Mouse (Mus musculus) thymus, adult 2 months (tissue): ENCODE data around the gene Paf1. TPM values are rescaled to one million over a fixed set of nuclear protein-coding genes. Genes with fewer than 3 reads are reported as not detected.
A peak's percentile ranks its signal among the peaks of the same experiment; 100 is the strongest.

Experiments
- DNase-seq: peaks from one replicate; pipeline ENCODE4 v3.0.0; 2021
- H3K27ac ChIP-seq: fragments of 200-500 bp; 2 replicates; pipeline ENCODE4 v1.5.1; 2012; ENCODE audit warnings: low read length, control low read depth; ENCODE audit not compliant: control insufficient read depth, insufficient read depth
- H3K27me3 ChIP-seq: fragments of 200-500 bp; 2 replicates; pipeline ENCODE4 v1.6.1; 2012; ENCODE audit warnings: mild to moderate bottlenecking, low read length, moderate library complexity, mixed read lengths; ENCODE audit not compliant: control insufficient read depth, insufficient read depth
- H3K36me3 ChIP-seq: fragments of 200-500 bp; 2 replicates; pipeline ENCODE4 v1.6.1; 2012; ENCODE audit warnings: mild to moderate bottlenecking, low read length, moderate library complexity; ENCODE audit not compliant: control insufficient read depth, insufficient read depth
- H3K4me1 ChIP-seq: fragments of 200-500 bp; replicated peaks from 2 replicates; pipeline ENCODE4 v1.6.1; 2012; ENCODE audit warnings: low read length; ENCODE audit not compliant: control insufficient read depth, insufficient read depth
- H3K4me3 ChIP-seq: fragments of 200-500 bp; 2 replicates; pipeline ENCODE4 v1.5.1; 2012; ENCODE audit warnings: mild to moderate bottlenecking, low read length, control low read depth, moderate library complexity; ENCODE audit not compliant: control insufficient read depth, insufficient read depth
- CTCF ChIP-seq: fragments of 200-500 bp; IDR thresholded peaks from 2 replicates; pipeline ENCODE4 v1.5.1; 2012; ENCODE audit warnings: mild to moderate bottlenecking, control low read depth, low read length, moderate library complexity, borderline replicate concordance; ENCODE audit not compliant: control insufficient read depth, poor library complexity, insufficient read depth; ENCODE audit errors: extremely low read depth
- POLR2A ChIP-seq: fragments of 200-500 bp; IDR thresholded peaks from 2 replicates; pipeline ENCODE4 v1.6.1; 2012; ENCODE audit warnings: mild to moderate bottlenecking, low read length, control low read depth, moderate library complexity; ENCODE audit not compliant: control insufficient read depth, poor library complexity, insufficient read depth; ENCODE audit errors: extremely low read depth
- WGBS: fragments of 180-500 bp; shearing (Covaris S2); methylation state at CpG from one replicate; pipeline ENCODE4 v1.1.7; 2018; 5-methylcytosine and 5-hydroxymethylcytosine counted together
- polyA plus RNA-seq: library from polyadenylated mRNA; depleted of rRNA; stranded (reverse); fragments of >200 nt; gene quantifications from 2 replicates; pipeline ENCODE4 v1.2.3, GENCODE M21; 2012

Gene Paf1
- polyA plus RNA-seq, 1 experiment = 146 TPM

- Histone ChIP-seq H3K4me3 (no peak overlapping the region), H3K27ac (no peak overlapping the region), H3K4me1 (peaks cover 16% of the 10 kb centered on the region), H3K36me3 (peaks cover 12% of the 10 kb centered on the region), H3K27me3 (no peaks in the 10 kb centered on the region)
- 96% methylated on average over 2 of the region's 2 CpGs for WGBS
- DNase-seq = no peak
- TF ChIP-seq POLR2A (no peak), CTCF (no peak)
Measured at GRCm38 (mm10) chr7:28353267-28353666, 39.5 kb upstream of the Paf1 start.

GRCm38 (mm10) chr7:28354113-28354581 lies 38.6 kb upstream of the Paf1 start:
- no peak overlapping the region for H3K4me3 ChIP-seq
- DNase-seq = no peak
- 91% methylated on average over 3 of the region's 3 CpGs for WGBS
- no peaks in the 10 kb centered on the region for H3K27me3 ChIP-seq
- H3K27ac ChIP-seq = no peak overlapping the region
- peaks cover 12% of the 10 kb centered on the region for H3K36me3 ChIP-seq
- H3K4me1 ChIP-seq = peaks cover 16% of the 10 kb centered on the region
- TF ChIP-seq POLR2A = no peak
- TF ChIP-seq CTCF = no peak

DNA sequence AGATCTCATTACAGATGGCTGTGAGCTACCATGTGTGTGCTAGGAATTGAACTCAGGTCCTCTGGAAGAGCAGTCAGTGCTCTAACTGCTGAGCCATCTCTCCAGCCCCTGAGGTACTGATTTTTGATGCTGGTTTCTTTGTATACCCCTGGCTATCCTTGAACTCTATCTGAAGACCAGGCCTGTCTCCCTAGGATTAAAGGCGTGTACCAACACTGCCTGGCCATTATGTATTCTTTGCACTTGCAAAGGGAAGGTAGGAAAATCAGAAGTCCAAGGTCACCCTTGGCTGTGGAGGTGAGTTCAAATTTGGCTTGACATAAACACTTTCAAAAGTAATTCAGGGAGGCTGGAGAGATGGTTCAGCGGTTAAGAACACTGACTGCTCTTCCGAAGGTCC lies 38.2 kb upstream of the Paf1 start:
- 98% methylated on average over 3 of the region's 3 CpGs for WGBS
- no peak for TF ChIP-seq CTCF
- TF ChIP-seq POLR2A = no peak

DNA sequence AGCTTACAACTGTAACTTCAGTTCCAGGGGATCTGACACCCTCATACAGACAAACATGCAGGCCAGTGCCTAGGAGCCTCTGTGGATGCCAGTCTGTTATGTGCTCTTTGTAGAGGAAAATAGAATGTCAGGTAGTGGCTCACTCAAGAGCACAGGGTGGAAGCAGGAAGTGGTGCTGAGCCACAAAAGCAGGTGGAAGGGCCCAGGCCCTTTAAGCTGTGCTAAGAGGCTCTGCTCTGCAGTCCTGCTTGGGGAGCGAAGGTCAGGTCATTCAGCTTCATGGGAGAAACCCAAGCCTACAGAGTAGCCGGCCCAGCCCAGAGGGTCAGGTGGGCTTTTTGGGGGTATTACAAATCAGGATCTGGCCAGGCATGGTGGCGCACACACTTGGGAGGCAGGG lies 37.5 kb upstream of the Paf1 start:
- Histone ChIP-seq H3K4me3 (no peak overlapping the region), H3K4me1 (peaks cover 11% of the 10 kb centered on the region), H3K27me3 (no peaks in the 10 kb centered on the region), H3K27ac (peak overlapping the region; percentile 60), H3K36me3 (peaks cover 21% of the 10 kb centered on the region)
- WGBS = 46% methylated on average over 3 of the region's 3 CpGs
- peak; percentile 60 for DNase-seq
- no peak for TF ChIP-seq POLR2A

More for the DNA sequence above, 38.2 kb upstream of the Paf1 start:
- no peak for DNase-seq
- Histone ChIP-seq H3K4me3 (no peak overlapping the region), H3K27ac (no peak overlapping the region), H3K4me1 (peaks cover 16% of the 10 kb centered on the region), H3K36me3 (peaks cover 15% of the 10 kb centered on the region), H3K27me3 (no peaks in the 10 kb centered on the region)

GRCm38 (mm10) chr7:28356981-28357380 lies 35.8 kb upstream of the Paf1 start:
- H3K27ac ChIP-seq = no peak overlapping the region
- peaks cover 36% of the 10 kb centered on the region for H3K36me3 ChIP-seq
- DNase-seq = no peak
- H3K4me3 ChIP-seq = no peak overlapping the region
- no peak for TF ChIP-seq POLR2A
- no peak for TF ChIP-seq CTCF
- peaks cover 6% of the 10 kb centered on the region for H3K4me1 ChIP-seq
- 92% methylated on average over 5 of the region's 5 CpGs for WGBS
- H3K27me3 ChIP-seq = no peaks in the 10 kb centered on the region

- no peaks in the 10 kb centered on the region for H3K27me3 ChIP-seq
- no peak overlapping the region for H3K4me3 ChIP-seq
- H3K36me3 ChIP-seq = peaks cover 41% of the 10 kb centered on the region
- peaks cover 6% of the 10 kb centered on the region for H3K4me1 ChIP-seq
- no peak overlapping the region for H3K27ac ChIP-seq
- DNase-seq = no peak
- TF ChIP-seq POLR2A (no peak), CTCF (no peak)
- WGBS = 61% methylated on average over 5 of the region's 5 CpGs
Measured at GRCm38 (mm10) chr7:28357984-28358383, 34.8 kb upstream of the Paf1 start.

DNA sequence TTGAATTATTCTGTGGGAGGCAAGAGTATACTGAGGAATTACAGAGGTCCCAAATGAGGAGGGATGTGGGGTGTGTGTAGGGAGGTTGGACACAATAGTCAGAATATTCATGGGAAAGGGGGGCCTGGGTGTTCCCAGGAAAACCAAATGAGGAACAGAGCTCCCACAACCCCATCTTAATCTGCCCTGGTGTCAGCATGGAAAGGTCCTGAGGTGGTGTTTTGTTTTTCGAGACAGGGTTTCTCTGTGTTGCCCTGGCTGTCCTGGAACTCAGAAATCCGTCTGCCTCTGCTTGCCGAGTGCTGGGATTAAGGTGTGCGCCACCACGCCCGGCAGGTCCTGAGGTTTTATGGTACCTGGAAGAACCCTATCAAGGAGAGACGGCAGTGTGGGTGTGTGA lies 34.3 kb upstream of the Paf1 start:
- Histone ChIP-seq H3K27me3 (no peaks in the 10 kb centered on the region), H3K4me1 (peaks cover 6% of the 10 kb centered on the region), H3K36me3 (peaks cover 37% of the 10 kb centered on the region), H3K4me3 (no peak overlapping the region), H3K27ac (no peak overlapping the region)
- WGBS = 87% methylated on average over 7 of the region's 7 CpGs
- TF ChIP-seq POLR2A (no peak), CTCF (no peak)
- DNase-seq = no peak
